Mouse (Mus musculus) midbrain, embryonic 16.5 days (tissue): ENCODE results near the gene Pspn. TPM values are rescaled to one million over a fixed set of nuclear protein-coding genes. Genes with fewer than 3 reads are reported as not detected.

ENCODE experiments used
- ATAC-seq: fragments of 200-750 bp; cut with Nextera tagmentation; 2 replicates; pipeline ENCODE4 v1.8.0; 2017; ENCODE audit warnings: moderate TSS enrichment
- H3K27ac ChIP-seq: fragments of 300-500 bp; sonication (generic); 2 replicates; pipeline ENCODE4 v1.5.1; 2014; ENCODE audit warnings: mild to moderate bottlenecking, low read length, mixed read lengths
- H3K27me3 ChIP-seq: fragments of 300-500 bp; sonication (generic); 2 replicates; pipeline ENCODE4 v1.6.1; 2014; ENCODE audit warnings: low read depth, low read length, mixed read lengths; ENCODE audit not compliant: control insufficient read depth, insufficient read depth
- H3K36me3 ChIP-seq: fragments of 300-500 bp; sonication (generic); 2 replicates; pipeline ENCODE4 v1.6.1; 2014; ENCODE audit warnings: mild to moderate bottlenecking, low read length, moderate library complexity, mixed read lengths; ENCODE audit not compliant: control insufficient read depth, insufficient read depth
- H3K4me1 ChIP-seq: fragments of 300-500 bp; sonication (generic); 2 replicates; pipeline ENCODE4 v1.6.1; 2014; ENCODE audit warnings: mild to moderate bottlenecking, low read length, mixed read lengths; ENCODE audit not compliant: control insufficient read depth, insufficient read depth
- H3K4me2 ChIP-seq: fragments of 300-500 bp; sonication (generic); 2 replicates; pipeline ENCODE4 v1.6.1; 2014; ENCODE audit warnings: mild to moderate bottlenecking, low read length, mixed read lengths
- H3K4me3 ChIP-seq: fragments of 300-500 bp; sonication (generic); 2 replicates; pipeline ENCODE4 v1.5.1; 2014; ENCODE audit warnings: low read depth, mild to moderate bottlenecking, low read length, moderate library complexity, mixed read lengths
- H3K9ac ChIP-seq: fragments of 300-500 bp; sonication (generic); 2 replicates; pipeline ENCODE4 v1.6.1; 2014; ENCODE audit warnings: low read depth, low read length, mixed read lengths
- H3K9me3 ChIP-seq: fragments of 300-500 bp; sonication (generic); replicated peaks from 2 replicates; pipeline ENCODE4 v1.6.1; 2014; ENCODE audit warnings: mild to moderate bottlenecking, low read length, mixed read lengths; ENCODE audit not compliant: control insufficient read depth, poor library complexity, severe bottlenecking
- WGBS: fragments of 180-500 bp; shearing (Covaris S2); extraction: QIAGEN DNeasy Blood & Tissue Kit; methylation state at CpG from one replicate; pipeline ENCODE4 v1.1.7; 2014; 5-methylcytosine and 5-hydroxymethylcytosine counted together
- polyA plus RNA-seq: library from polyadenylated mRNA; unstranded; fragments of >200 nt; fragmentation: Nextera tagmentation; extraction: Ambion mirVana; gene quantifications from 2 replicates; pipeline ENCODE4 v1.2.1, GENCODE M21; 2015

Gene Pspn
- polyA plus RNA-seq, 1 experiment from 2014 or later, result 0.74 TPM

DNA sequence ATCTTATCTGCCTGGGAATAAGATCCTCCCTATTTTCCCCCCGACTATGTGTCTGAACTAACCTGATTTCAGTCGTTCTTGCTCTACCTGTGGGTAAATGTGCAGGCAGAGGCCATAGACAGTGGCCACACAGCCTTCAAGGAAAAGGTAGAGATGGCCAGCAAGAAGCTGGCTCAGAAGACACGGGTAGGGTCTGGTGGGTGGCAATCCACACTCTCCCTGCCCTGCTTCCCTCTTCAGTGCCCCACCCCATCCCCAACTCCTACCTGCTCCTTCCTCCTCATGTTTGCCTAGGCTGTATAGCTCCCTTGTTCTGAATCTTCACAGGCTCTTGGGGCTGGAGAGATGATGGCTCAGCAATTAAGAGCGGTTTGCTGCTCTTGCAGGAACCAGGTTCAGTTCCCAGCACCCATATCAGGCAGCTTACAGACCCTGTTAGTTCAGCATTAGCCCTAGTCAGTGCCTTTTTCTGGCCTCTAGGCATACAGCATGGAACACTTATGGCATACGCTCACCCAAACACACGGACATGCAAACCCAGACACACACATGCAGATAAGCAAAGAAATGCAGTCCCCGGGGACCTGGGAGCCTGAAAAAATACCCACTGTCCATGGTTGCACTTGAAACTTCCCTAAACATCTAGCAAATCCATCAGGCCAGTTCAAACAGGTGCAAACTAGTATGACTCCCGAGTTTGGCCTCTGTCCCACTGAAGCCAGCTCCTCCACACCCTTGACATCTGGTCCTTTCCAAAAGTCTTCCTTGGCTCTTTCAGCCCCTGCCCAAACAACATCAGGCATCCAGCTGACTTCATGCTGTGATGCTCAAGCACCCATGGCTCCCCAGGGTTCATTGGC is 23.1 kb downstream of the Pspn start:
- no peak overlapping the region for H3K9ac ChIP-seq
- no peak overlapping the region for H3K4me3 ChIP-seq
- no peak overlapping the region for H3K4me2 ChIP-seq
- H3K27ac ChIP-seq, result no peak overlapping the region
- H3K4me1 ChIP-seq, result no peaks in the 10 kb centered on the region
- no peak for ATAC-seq
- H3K9me3 ChIP-seq, result no peaks in the 10 kb centered on the region
- WGBS, result 82% methylated on average over 8 of the region's 8 CpGs
- H3K27me3 ChIP-seq, result no peaks in the 10 kb centered on the region
- no peaks in the 10 kb centered on the region for H3K36me3 ChIP-seq

DNA sequence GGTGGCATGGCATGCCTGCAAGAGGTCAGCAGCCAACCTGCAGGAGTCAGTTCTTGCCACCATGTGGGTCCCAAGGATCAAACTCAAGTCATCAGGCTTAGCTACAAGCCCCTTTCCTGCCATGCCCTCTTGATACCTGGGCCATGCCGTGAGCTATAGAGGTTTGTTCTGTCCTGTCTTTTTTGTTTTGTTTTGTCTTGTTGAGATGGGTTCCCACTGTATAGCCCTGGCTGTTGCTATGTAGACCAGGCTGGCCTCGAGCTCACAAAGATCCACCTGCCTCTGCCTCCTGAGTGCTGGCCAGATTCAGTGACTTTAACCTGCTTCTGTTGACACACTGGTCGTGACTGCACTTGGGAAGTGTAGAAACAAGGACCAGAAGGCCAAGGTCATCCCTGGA is 24.4 kb downstream of the Pspn start:
- WGBS, result 72% methylated on average over 3 of the region's 3 CpGs
- Histone ChIP-seq H3K27ac (no peak overlapping the region), H3K4me2 (no peak overlapping the region), H3K4me1 (no peaks in the 10 kb centered on the region), H3K27me3 (no peaks in the 10 kb centered on the region), H3K36me3 (no peaks in the 10 kb centered on the region), H3K9me3 (no peaks in the 10 kb centered on the region), H3K9ac (no peak overlapping the region), H3K4me3 (no peak overlapping the region)
- ATAC-seq, result no peak

DNA sequence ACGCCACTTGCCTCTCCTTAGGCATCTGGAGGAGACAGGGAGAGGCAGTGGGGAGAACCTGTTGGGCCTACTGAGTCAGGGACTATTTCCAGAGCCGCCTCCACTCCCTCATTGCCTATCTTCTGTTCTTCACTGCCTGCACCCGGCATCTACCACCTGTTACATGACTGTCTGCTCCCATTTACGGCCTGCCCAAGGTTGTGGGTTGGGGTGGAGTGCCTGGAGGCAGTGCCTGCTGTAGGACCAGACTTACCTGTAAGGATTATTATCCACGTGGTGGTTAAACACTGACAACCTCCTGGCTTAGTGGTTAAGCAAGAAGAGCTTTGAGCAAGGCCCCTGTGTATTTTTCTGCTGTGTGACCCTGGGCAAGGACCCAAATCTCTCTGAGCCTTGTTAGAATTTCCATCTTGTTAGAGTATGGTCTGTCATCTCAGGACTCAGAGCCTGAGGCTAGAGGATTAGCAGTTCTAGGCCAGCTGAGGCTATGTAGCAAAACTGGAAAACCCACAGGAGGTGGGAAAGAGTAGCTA is 25.0 kb downstream of the Pspn start:
- Histone ChIP-seq H3K9ac (no peak overlapping the region), H3K4me3 (no peak overlapping the region), H3K27ac (no peak overlapping the region), H3K4me1 (no peaks in the 10 kb centered on the region), H3K4me2 (no peak overlapping the region), H3K27me3 (no peaks in the 10 kb centered on the region; the same call in 1 of the 2 replicates), H3K9me3 (no peaks in the 10 kb centered on the region), H3K36me3 (no peaks in the 10 kb centered on the region)
- 88% methylated on average over 5 of the region's 5 CpGs for WGBS
- ATAC-seq, result no peak

DNA sequence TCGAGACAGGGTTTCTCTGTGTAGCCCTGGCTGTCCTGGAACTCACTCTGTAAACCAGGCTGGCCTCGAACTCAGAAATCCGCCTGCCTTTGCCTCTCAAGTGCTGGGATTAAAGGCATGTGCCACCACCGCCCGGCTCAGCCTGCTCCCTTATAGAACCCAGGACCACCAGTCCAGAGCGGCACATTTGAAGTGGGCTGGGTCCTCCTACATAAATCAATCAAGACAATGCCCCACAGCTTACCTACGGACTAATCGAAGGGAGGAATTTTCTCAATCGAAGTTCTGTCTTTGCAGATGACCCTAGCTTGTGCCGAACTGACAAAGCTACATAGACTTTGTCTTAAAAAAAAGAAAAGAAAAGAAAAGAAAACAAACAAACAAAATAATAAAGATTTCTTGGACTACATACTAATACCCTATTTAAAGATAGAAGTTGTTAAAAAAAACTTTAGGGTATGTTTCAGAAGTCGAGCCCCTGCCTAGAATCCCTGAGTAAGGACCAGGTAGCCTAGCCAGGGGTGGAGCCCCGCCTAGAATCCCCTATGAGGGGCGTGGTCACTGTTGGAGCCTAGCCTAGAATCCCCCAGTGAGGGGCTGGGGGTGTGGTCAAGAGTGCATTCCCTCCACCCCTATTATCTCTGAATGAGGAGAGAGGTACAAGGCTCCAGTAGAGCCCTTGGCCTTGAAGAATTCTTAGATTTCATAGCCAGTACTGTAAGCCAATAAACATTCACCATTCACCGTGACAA is 25.7 kb downstream of the Pspn start:
- H3K9me3 ChIP-seq, result no peaks in the 10 kb centered on the region
- no peaks in the 10 kb centered on the region; the same call in 1 of the 2 replicates for H3K27me3 ChIP-seq
- 69% methylated on average over 13 of the region's 14 CpGs for WGBS
- H3K27ac ChIP-seq, result no peak overlapping the region
- H3K4me3 ChIP-seq, result no peak overlapping the region
- H3K9ac ChIP-seq, result no peak overlapping the region
- no peaks in the 10 kb centered on the region for H3K36me3 ChIP-seq
- no peak overlapping the region for H3K4me2 ChIP-seq
- H3K4me1 ChIP-seq, result no peaks in the 10 kb centered on the region
- ATAC-seq, result no peak

DNA sequence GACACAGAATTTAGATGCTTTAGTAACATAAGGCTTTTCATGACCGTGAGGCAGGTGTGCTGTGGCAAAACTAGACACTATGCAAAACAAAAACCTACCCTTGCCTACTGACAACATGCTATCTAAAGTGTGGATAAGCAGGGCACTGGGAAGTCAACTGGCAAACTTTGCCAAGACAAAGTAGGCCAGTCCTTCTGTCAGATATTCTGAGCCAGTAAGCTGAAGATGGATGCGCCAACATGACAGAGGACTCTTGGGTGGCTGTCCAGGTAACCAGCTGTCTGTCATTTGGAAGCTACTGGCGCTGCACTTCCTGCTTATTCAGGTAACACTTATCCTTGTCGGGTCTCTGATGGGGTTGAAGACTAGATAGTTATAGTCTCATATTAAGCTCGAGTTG is 29.7 kb downstream of the Pspn start:
- Histone ChIP-seq H3K4me1 (no peaks in the 10 kb centered on the region), H3K9me3 (no peaks in the 10 kb centered on the region), H3K9ac (no peak overlapping the region), H3K4me3 (no peak overlapping the region), H3K4me2 (no peak overlapping the region), H3K36me3 (no peaks in the 10 kb centered on the region), H3K27ac (no peak overlapping the region), H3K27me3 (no peaks in the 10 kb centered on the region; the same call in 1 of the 2 replicates)
- WGBS, result 75% methylated on average over 5 of the region's 5 CpGs
- ATAC-seq, result no peak

DNA sequence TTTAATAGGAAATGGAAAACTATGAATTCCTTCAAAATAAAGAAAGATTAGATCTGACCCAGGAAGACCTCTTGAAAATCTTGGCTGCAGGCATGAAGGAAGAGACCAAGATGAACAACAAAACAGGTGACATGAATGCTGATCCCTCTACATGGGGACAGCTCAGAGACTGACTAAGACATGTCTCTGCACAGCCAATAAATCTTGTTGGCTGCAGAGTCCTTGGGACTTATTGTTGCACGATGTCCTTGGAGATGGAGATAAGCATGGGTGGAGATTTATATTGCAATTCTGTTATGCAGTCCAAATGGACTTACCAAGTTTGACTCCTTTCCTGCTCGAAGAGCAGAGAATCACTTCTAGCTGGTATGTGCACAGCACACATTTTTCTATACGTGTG is 30.5 kb downstream of the Pspn start:
- ATAC-seq, result no peak
- no peak overlapping the region for H3K4me3 ChIP-seq
- no peak overlapping the region for H3K9ac ChIP-seq
- no peak overlapping the region for H3K27ac ChIP-seq
- no peak overlapping the region for H3K4me2 ChIP-seq
- no peaks in the 10 kb centered on the region; the same call in 1 of the 2 replicates for H3K27me3 ChIP-seq
- WGBS, result 73% methylated on average over 3 of the region's 3 CpGs
- H3K9me3 ChIP-seq, result no peaks in the 10 kb centered on the region
- no peaks in the 10 kb centered on the region for H3K36me3 ChIP-seq
- H3K4me1 ChIP-seq, result no peaks in the 10 kb centered on the region

DNA sequence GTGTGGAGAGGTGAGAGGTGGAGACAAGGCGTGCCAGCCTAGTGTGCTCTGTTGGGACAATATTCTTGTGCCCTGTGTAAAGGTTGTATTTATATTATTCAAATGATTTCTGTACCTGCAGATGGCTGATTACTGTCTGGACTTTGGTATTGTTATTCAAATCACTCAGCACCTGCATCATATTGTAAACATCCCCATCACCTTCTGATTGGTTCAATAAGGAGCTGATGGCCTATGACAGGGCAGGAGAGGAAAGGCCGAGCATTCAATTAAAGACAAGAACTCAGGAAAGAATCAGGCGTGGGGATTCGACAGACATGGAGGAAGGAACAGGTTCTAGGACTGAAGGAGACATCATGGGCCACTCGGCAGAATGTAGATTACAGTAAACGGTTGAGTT is 36.2 kb downstream of the Pspn start:
- H3K4me1 ChIP-seq, result no peaks in the 10 kb centered on the region
- H3K4me2 ChIP-seq, result no peak overlapping the region
- no peaks in the 10 kb centered on the region for H3K9me3 ChIP-seq
- no peak overlapping the region for H3K27ac ChIP-seq
- no peak overlapping the region for H3K9ac ChIP-seq
- no peaks in the 10 kb centered on the region for H3K27me3 ChIP-seq
- H3K36me3 ChIP-seq, result no peaks in the 10 kb centered on the region
- no peak for ATAC-seq
- 78% methylated on average over 6 of the region's 6 CpGs for WGBS
- H3K4me3 ChIP-seq, result no peak overlapping the region

DNA sequence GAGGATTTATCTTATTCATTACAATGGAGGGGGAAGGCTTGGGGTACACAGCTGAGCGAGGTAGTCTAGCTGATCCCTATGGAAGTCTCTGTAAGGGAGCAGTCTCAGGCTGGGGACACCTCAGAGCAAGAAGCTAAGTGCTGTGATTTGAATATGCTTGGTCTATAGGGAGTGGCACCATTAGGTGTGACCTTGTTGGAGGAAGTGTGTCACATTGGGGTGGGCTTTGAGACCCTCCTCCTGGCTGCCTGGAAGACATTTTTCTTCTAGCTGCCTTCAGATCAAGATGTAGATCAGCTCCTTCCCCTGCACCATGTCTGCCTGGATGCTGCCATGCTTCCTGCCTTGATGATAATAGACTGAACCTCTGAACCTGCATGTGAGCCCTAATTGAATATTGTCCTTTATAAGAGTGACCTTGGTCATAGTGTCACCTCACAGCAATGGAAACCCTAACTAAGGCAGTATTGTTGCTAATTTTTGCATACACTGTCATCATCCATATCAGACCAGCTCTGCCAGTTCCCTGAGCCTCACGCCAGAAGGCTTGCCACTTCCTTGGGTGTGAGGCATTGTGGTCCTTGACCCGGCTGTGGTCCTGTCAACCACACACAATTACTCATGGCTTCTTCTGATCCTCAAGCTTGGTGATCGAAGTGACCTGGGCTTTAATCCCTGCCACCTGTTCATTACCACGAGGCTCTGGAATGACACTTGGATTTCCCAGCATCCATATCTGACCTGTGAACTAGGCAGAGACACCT is 37.0 kb downstream of the Pspn start:
- WGBS, result 82% methylated on average over 5 of the region's 5 CpGs
- Histone ChIP-seq H3K36me3 (no peaks in the 10 kb centered on the region), H3K4me2 (no peak overlapping the region), H3K27ac (no peak overlapping the region), H3K9me3 (no peaks in the 10 kb centered on the region), H3K4me3 (no peak overlapping the region), H3K9ac (no peak overlapping the region), H3K27me3 (no peaks in the 10 kb centered on the region), H3K4me1 (no peaks in the 10 kb centered on the region)
- no peak for ATAC-seq
